Mouse (Mus musculus) fibroblast of lung, adult 2 months (primary cell): ENCODE results near the gene Acmsd.

Source experiments
- DNase-seq: peaks from one replicate; pipeline ENCODE4 v3.0.0-alpha.2; 2011; ENCODE audit warnings: low read depth

Gene Acmsd

DNA sequence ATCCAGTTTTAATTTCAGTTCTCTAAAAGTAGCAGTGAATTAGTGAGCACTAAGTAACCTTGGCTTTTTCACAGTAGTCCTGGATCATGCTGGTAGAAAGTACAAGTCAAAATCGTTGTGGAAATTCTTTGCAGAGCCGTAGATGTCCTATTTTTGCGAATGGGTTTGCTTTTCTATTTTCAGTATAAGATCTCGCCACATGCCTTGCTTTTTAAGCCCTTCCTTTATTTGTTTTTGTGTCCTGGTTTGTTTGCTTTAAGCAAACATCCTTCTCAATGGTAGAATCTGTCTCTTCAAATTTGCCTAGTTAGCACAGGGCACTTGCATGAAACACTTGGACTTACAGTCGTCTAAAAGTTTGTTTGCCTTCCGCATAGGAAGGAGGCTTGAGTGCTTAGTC lies 47.0 kb downstream of the Acmsd start:
- DNase-seq = no peak

DNA sequence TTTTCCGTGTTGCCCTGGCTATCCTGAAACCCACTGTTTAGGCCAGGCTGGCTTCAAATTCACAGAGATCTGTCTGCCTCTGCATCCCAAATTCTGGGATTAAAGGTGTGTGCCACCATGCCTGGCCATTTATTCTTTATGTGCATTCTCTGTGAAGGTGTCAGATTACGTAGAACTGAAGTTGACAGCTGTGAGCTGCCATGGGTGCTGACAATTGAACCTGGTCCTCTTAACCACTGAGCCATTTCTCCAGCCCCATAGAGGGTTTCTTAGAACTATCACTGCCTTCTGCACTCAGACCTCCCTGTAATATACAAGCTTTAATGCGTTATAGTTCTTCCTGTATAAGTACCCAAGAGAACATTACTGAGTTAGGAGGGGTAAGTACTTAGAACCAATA lies 49.4 kb downstream of the Acmsd start:
- no peak for DNase-seq

DNA sequence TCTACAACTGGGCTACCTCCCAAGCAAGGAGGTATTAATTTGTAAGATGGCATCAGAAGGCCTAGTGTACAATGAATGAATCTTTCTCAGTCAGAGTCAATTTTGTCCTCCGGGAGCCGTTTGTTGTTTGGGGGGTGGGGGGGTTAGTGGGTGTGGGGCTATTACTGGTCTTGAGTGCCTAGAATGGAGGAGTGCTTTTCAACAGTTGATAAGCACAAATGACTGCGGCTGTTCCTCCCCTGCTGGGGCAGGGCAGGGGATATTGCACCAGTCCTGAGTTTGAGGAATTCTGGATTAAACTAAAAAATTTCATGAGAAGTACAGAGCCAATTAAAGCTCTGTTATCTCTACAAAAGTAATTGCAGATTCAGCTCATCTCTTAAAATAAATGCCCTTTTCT lies 50.9 kb downstream of the Acmsd start:
- DNase-seq = no peak

DNA sequence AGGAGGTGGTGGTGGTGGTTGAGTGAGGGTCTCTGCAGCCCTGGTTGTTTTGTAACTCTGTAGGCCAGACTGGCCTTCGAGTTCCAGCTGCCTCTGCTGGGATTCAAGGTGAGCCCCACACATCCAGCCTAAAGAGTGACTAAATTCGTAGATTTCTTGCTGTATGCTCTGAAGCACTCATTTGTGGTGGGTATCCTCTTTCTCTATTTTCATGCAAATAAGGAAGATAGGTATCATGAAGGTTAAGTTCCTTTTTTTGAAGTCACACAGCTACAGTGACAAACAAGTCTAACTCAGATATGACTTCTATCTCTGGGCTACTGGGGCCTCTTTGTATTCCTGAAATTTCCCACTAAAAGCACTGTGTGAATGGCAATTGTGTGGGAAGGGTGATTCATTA lies 51.6 kb downstream of the Acmsd start:
- no peak for DNase-seq

DNA sequence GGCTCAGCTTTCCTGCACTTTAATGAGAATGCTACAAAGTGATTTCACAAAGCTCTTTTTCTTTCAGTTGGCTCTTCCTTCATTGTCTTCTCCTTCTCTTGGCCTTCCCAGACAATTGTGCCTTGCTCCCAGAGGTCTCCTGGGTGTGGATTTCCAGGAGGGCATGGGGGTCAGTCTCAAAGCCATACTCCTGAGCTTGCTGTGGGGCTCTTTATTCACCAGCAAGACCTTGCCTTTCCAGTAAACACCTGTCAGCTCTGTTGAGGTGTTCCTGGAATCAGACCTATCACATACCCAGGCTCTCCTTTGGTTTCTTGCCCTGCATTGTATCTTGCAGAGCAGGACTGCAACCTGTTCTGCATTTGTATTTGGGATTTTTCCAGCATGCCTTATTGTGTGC lies 54.6 kb downstream of the Acmsd start:
- no peak for DNase-seq

DNA sequence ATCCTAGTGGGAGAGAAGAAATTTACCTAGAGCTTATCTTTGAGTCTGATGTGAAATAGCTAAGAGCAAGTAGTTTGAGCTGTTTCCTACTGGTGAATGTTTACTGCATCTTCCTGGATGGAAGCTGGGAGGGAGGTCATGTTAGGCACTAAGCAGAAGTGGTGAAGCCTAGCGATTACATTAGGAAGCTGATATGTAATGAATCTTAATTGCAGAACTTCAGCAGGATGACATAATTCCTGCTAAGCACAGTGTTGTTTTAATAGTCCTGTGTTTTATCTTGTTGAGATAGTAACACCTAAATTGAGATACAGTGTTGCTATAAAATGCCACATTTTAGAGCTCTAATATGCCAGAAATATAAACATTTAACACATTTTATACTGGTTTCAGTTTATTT lies 56.7 kb downstream of the Acmsd start:
- DNase-seq = no peak

DNA sequence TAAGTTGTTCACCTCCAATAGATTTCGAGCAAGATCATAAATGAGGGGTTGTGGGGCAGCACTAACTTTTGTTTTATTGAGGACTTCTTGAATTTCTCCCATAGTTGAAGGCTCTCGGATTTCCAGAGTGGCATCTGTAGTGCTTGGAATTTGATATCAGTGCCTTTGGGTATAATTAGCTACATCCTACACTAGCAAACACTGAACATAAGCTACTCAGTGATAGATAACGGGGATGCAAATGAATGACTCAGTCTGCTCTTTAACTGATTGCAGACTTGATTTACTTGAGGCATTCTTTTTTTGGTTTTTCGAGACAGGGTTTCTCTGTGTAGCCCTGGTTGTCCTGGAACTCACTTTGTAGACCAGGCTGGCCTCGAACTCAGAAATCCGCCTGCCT lies 59.7 kb downstream of the Acmsd start:
- DNase-seq = no peak

DNA sequence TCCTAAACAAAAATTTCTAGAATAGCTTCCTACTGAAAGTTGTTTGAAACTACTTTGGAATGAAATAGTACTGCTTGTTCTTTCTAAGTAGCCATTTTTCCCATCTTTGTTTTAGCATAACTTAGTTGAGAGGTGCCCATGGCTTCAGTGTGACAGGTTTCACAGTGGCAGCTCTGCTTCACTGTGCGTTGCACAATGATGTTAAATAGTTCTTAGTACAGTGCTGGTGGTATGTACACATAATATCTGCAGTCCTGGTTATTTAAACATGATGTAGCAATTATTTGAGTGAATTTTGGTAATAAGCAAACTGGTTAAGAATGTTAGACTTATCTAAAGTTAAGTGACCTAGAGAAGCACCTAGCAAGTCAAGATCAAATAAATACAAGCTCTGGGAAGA lies 64.2 kb downstream of the Acmsd start:
- DNase-seq = no peak

DNA sequence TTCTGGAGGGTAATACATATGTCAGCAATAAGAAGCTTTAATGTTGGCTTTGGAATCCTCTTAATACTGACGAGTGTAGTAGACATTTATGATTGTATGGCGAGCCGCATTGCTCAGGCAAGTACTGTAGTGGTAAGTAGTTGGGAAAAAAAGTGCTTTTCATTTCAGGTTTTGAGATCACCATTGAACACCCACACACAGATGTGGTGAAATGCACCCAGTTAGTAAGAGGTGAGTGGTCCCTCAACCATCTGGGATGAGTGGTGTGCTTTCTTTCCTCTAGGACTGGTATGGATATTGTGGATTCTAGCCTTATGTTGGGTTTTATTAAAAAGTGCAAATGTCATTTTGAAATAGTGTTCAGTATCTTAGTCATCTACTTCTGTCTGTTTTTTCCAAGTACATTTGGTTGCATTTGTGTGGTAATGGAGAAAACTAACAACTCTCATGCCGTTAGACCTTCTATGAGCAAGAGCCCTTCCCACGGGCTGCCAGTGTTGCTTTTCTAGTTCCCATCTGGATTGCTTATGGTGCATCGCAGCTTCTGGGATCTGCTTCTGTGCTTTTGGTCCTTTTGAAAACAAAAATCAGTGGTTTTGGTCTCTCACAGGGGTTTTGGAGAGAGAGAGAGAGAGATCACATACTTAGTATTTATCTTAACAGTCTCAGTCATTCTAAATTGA lies 66.0 kb downstream of the Acmsd start:
- DNase-seq = no peak

DNA sequence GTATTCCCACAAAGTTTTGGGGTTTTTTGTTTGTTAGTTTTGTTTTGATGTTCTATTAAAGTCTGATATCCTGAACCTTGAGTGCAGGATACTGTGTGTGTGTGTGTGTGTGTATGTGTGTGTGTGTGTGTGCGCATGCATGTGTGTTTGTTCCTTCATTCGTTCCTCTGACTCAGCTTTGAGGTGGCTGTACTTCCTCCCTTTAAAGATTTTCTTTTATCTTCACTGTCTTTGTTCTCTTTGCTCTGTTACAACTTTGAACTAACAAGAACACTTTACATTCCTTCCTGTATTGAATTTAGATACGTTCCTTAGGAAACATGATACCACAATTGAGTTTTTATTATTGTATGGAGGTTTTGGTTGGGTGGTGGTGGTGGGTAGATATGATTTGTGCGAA lies 67.1 kb downstream of the Acmsd start:
- DNase-seq = no peak

DNA sequence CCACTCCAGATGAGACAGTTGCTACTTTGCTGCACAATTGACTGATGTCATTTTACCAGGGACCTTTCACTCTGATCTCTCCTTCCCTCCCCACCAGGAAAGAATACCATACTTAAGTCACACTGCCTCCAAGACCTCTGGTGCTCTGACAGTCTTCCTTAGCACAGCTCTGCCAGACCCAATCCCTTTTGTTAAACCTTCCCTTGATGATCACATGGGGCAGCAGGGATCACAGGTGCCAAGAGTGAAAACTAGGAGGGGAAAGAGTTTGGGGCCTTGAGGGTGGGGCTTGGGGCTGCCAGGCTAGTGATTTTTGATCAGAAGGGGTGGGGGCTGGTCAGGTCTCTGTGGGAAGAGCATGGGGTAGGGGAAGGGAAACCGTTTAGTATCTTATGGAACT lies 67.5 kb downstream of the Acmsd start:
- no peak for DNase-seq

DNA sequence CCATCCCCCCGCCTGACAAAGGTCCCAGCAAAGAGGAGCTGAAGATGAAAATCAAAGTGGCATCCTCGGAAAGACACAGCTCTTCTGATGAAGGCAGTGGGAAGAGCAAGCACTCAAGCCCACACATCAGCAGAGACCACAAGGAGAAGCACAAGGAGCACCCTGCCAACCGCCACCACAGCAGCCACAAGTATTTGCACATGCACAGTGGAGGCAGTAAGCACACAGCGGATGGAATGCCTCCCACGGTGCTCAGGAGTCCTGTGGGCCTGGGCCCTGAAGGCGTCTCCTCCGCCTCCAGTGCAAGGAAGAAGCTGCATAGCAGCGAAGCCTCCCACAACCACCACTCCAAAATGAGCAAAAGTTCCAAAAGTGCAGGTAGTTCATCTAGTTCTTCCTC lies 73.7 kb downstream of the Acmsd start:
- no peak for DNase-seq

DNA sequence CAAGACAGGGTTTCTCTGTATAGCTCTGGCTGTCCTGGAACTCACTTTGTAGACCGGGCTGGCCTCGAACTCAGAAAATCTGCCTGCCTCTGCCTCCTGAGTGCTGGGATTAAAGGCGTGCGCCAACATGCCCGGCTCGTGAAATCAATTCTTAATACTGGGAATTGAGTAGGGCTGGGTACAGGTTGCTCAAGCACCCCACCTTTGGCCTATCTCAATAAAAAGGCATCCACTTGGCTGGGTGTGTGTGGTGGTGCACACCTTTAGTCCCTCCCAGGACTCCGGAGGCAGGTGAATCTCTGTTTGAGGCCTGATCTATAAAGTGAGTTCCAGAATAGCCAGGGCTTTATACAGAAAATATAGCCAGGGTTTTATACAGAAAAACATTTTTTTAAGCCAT lies 79.5 kb downstream of the Acmsd start:
- no peak for DNase-seq

DNA sequence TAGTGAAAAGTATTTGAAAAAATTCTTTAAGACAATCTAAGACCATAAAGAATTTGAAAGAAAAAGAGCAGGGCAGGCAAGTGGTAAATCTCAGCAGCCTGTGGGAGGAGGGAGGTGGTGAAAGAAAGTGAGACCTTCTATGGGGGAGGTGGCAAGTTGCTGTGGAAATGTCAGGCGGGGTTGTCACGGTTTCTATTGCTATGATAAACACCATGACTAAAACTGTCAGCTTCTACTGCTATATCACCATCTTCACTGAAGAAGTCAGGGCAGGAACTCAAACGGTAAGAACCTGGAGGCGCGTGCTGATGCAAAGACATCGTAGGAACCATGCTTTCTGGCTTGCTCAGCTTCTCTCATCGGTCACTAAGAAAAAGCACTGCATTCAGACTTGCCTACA lies 83.7 kb downstream of the Acmsd start:
- DNase-seq = no peak

DNA sequence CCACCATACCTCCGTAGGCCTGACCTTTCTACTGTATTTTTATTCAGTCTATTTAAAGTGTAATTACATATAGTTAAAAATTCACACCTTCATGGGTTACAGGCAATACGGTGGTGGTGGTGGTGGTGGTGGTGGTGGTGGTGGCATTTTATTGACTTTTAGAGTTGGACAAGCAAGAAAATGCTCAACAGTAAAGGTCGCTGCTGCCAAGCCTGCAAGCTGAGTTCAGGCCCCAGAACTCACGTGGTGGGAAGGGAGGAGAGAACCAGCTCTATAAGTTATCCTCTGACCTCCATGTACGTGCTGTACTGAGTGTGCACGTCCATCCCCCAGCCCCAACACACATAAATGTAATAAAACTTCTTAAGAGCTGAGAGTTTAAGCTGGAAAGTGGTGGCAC lies 87.2 kb downstream of the Acmsd start:
- no peak for DNase-seq
